Mouse (Mus musculus): Measurements from ENCODE around the gene Dguok. TPM values are rescaled to one million over a fixed set of nuclear protein-coding genes. Genes with fewer than 3 reads are reported as not detected.

The Dguok gene
- polyA plus RNA-seq, 1 experiment from 2014 or later: 72.2 TPM

- Histone ChIP-seq H3K4me2 (replicated peaks) (no peak overlapping the region), H3K4me1 (no peaks in the 10 kb centered on the region)
- no peak for ATAC-seq (replicated peaks)
These were observed 8.4 kb upstream of the Dguok start for GRCm38 (mm10) chr6:83515172-83515571.

GRCm38 (mm10) chr6:83512495-83512894, 5.7 kb upstream of the Dguok start:
- Histone ChIP-seq H3K27me3 (no peaks in the 10 kb centered on the region), H3K9me3 (no peaks in the 10 kb centered on the region), H3K27ac (replicated peaks) (no peak overlapping the region), H3K4me1 (no peaks in the 10 kb centered on the region), H3K9ac (replicated peaks) (no peak overlapping the region), H3K4me3 (no peak overlapping the region), H3K36me3 (no peaks in the 10 kb centered on the region), H3K4me2 (replicated peaks) (no peak overlapping the region)
- WGBS: 16% methylated on average over 1 of the region's 1 CpGs
- peak; percentile 46 for ATAC-seq (replicated peaks)

More at GRCm38 (mm10) chr6:83515172-83515571, 8.4 kb upstream of the Dguok start:
- 73% methylated on average over 3 of the region's 3 CpGs for WGBS
- no peak overlapping the region for H3K27ac ChIP-seq (replicated peaks)
- no peak overlapping the region for H3K9ac ChIP-seq (replicated peaks)
- H3K36me3 ChIP-seq: no peaks in the 10 kb centered on the region
- no peaks in the 10 kb centered on the region for H3K27me3 ChIP-seq
- no peak overlapping the region for H3K4me3 ChIP-seq
- no peaks in the 10 kb centered on the region for H3K9me3 ChIP-seq

- Histone ChIP-seq H3K4me1 (peaks cover 14% of the 10 kb centered on the region), H3K4me3 (no peak overlapping the region), H3K9ac (replicated peaks) (0 out of 2 replicates have a peak overlapping the region, but pooled peaks have one; percentile 3), H3K36me3 (no peaks in the 10 kb centered on the region), H3K4me2 (replicated peaks) (no peak overlapping the region), H3K27me3 (no peaks in the 10 kb centered on the region), H3K27ac (replicated peaks) (no peak overlapping the region), H3K9me3 (no peaks in the 10 kb centered on the region)
- 62% methylated on average over 2 of the region's 2 CpGs for WGBS
- ATAC-seq (replicated peaks): no peak
These were observed 3.4 kb upstream of the Dguok start for GRCm38 (mm10) chr6:83510210-83510609.

GRCm38 (mm10) chr6:83509442-83509841, 2.7 kb upstream of the Dguok start:
- Histone ChIP-seq H3K9ac (replicated peaks) (0 out of 2 replicates have a peak overlapping the region, but pooled peaks have one; percentile 3), H3K27ac (replicated peaks) (0 out of 2 replicates have a peak overlapping the region, but pooled peaks have one; percentile 35), H3K4me3 (no peak overlapping the region), H3K4me2 (replicated peaks) (no peak overlapping the region), H3K9me3 (no peaks in the 10 kb centered on the region), H3K36me3 (no peaks in the 10 kb centered on the region), H3K4me1 (peaks cover 17% of the 10 kb centered on the region), H3K27me3 (no peaks in the 10 kb centered on the region)
- 44% methylated on average over 8 of the region's 8 CpGs for WGBS
- no peak for ATAC-seq (replicated peaks)

- Histone ChIP-seq H3K4me3 (peak overlapping the region; percentile 92), H3K4me2 (replicated peaks) (peak overlapping the region; percentile 74), H3K9ac (replicated peaks) (peak overlapping the region; percentile 44), H3K4me1 (peaks cover 17% of the 10 kb centered on the region), H3K27ac (replicated peaks) (peak overlapping the region; percentile 97), H3K27me3 (no peaks in the 10 kb centered on the region), H3K9me3 (no peaks in the 10 kb centered on the region), H3K36me3 (no peaks in the 10 kb centered on the region)
- WGBS: 27% methylated on average over 6 of the region's 6 CpGs
- no peak; the same call in 1 of the 2 replicates for ATAC-seq (replicated peaks)
These were observed 388 bp upstream of the Dguok start for GRCm38 (mm10) chr6:83507168-83507546.

- 92% methylated on average over 4 of the region's 4 CpGs for WGBS
- H3K27me3 ChIP-seq: no peaks in the 10 kb centered on the region
- H3K27ac ChIP-seq (replicated peaks): peak overlapping the region; percentile 97; the same call in 1 of the 2 replicates
- peak overlapping the region; percentile 74; the same call in 1 of the 2 replicates for H3K4me2 ChIP-seq (replicated peaks)
- peak overlapping the region; percentile 89 for H3K9ac ChIP-seq (replicated peaks)
- peaks cover 17% of the 10 kb centered on the region for H3K4me1 ChIP-seq
- no peaks in the 10 kb centered on the region for H3K9me3 ChIP-seq
- H3K4me3 ChIP-seq: peak overlapping the region; percentile 92; the same call in 1 of the 2 replicates
- ATAC-seq (replicated peaks): no peak
- H3K36me3 ChIP-seq: no peaks in the 10 kb centered on the region
These were observed 1.2 kb downstream of the Dguok start for GRCm38 (mm10) chr6:83505554-83505953.

- Histone ChIP-seq H3K27me3 (no peaks in the 10 kb centered on the region), H3K36me3 (peaks cover 5% of the 10 kb centered on the region; the same call in 1 of the 2 replicates), H3K4me2 (replicated peaks) (no peak overlapping the region), H3K27ac (replicated peaks) (no peak overlapping the region), H3K4me1 (peaks cover 17% of the 10 kb centered on the region), H3K9ac (replicated peaks) (no peak overlapping the region), H3K4me3 (no peak overlapping the region), H3K9me3 (no peaks in the 10 kb centered on the region)
- no peak for ATAC-seq (replicated peaks)
- WGBS: 90% methylated on average over 3 of the region's 3 CpGs
These were observed 3.4 kb downstream of the Dguok start for GRCm38 (mm10) chr6:83503361-83503760.

- Histone ChIP-seq H3K4me3 (no peak overlapping the region), H3K9ac (replicated peaks) (no peak overlapping the region), H3K4me2 (replicated peaks) (no peak overlapping the region), H3K4me1 (peaks cover 17% of the 10 kb centered on the region), H3K27me3 (no peaks in the 10 kb centered on the region), H3K27ac (replicated peaks) (no peak overlapping the region), H3K9me3 (no peaks in the 10 kb centered on the region), H3K36me3 (peaks cover 5% of the 10 kb centered on the region; the same call in 1 of the 2 replicates)
- WGBS: 92% methylated on average over 3 of the region's 3 CpGs
- no peak for ATAC-seq (replicated peaks)
These were observed 4.1 kb downstream of the Dguok start for GRCm38 (mm10) chr6:83502656-83503055.

- ATAC-seq (replicated peaks): no peak
- Histone ChIP-seq H3K4me3 (no peak overlapping the region), H3K4me2 (replicated peaks) (no peak overlapping the region), H3K27me3 (no peaks in the 10 kb centered on the region), H3K9me3 (no peaks in the 10 kb centered on the region), H3K9ac (replicated peaks) (no peak overlapping the region), H3K4me1 (peaks cover 14% of the 10 kb centered on the region), H3K27ac (replicated peaks) (no peak overlapping the region), H3K36me3 (peaks cover 5% of the 10 kb centered on the region; the same call in 1 of the 2 replicates)
- 66% methylated on average over 9 of the region's 9 CpGs for WGBS
These were observed 5.1 kb downstream of the Dguok start for GRCm38 (mm10) chr6:83501524-83502310.

GRCm38 (mm10) chr6:83500462-83500861, 6.3 kb downstream of the Dguok start:
- H3K27me3 ChIP-seq: no peaks in the 10 kb centered on the region
- no peak overlapping the region for H3K4me2 ChIP-seq (replicated peaks)
- H3K4me1 ChIP-seq: peaks cover 9% of the 10 kb centered on the region; the same call in 1 of the 2 replicates
- ATAC-seq (replicated peaks): no peak
- WGBS: 69% methylated on average over 3 of the region's 3 CpGs
- no peak overlapping the region for H3K4me3 ChIP-seq
- H3K27ac ChIP-seq (replicated peaks): no peak overlapping the region
- peaks cover 5% of the 10 kb centered on the region; the same call in 1 of the 2 replicates for H3K36me3 ChIP-seq
- no peaks in the 10 kb centered on the region for H3K9me3 ChIP-seq
- no peak overlapping the region for H3K9ac ChIP-seq (replicated peaks)

GRCm38 (mm10) chr6:83499078-83499477, 7.7 kb downstream of the Dguok start:
- Histone ChIP-seq H3K36me3 (peaks cover 5% of the 10 kb centered on the region; the same call in 1 of the 2 replicates), H3K4me2 (replicated peaks) (no peak overlapping the region), H3K27ac (replicated peaks) (no peak overlapping the region), H3K4me3 (no peak overlapping the region), H3K4me1 (0 out of 2 replicates have a peak, but pooled peaks cover 3% of the 10 kb centered on the region), H3K9me3 (no peaks in the 10 kb centered on the region), H3K27me3 (no peaks in the 10 kb centered on the region), H3K9ac (replicated peaks) (no peak overlapping the region)
- 95% methylated on average over 10 of the region's 10 CpGs for WGBS
- ATAC-seq (replicated peaks): no peak
